Mouse (Mus musculus) CH12F3 (cell line): ENCODE data around the gene Ruvbl2.
"Not testable (repeated sequence)": the region's sequence is repeated elsewhere in the genome, so short reads cannot be mapped to it uniquely, and the experiment has no call there.

Experiments used
- in situ Hi-C: fragments of 300-500 bp; cut with MboI; formaldehyde crosslinking; loops from 2 replicates; pipeline ENCODE4 v1.14.3; 2020; ENCODE audit warnings: low sequenced_read_pairs

The Ruvbl2 gene

GRCm38 (mm10) chr7:45405091-45406075 lies 32.5 kb downstream of the Ruvbl2 start, which contains the start of gene Kcna7:
TSS of gene Kcna7 (plus strand) at chr7:45405653.
- in situ Hi-C loops = no loop called here

GRCm38 (mm10) chr7:45403532-45404261 lies 34.2 kb downstream of the Ruvbl2 start:
- in situ Hi-C loops = no loop called here

- in situ Hi-C loops = no loop called here
Measured at GRCm38 (mm10) chr7:45401521-45402085, 36.3 kb downstream of the Ruvbl2 start.

GRCm38 (mm10) chr7:45396787-45397186 lies 41.1 kb downstream of the Ruvbl2 start:
- in situ Hi-C loops = no loop called here

GRCm38 (mm10) chr7:45396337-45396775 lies 41.5 kb downstream of the Ruvbl2 start:
- in situ Hi-C loops = not testable (repeated sequence)

- in situ Hi-C loops = no loop called here
Measured at GRCm38 (mm10) chr7:45395578-45396336, 42.1 kb downstream of the Ruvbl2 start, which contains the start of gene Snrnp70. TSS of gene Snrnp70 (minus strand) at chr7:45395742.

GRCm38 (mm10) chr7:45395129-45395541 lies 42.8 kb downstream of the Ruvbl2 start:
- in situ Hi-C loops = no loop called here

- in situ Hi-C loops = no loop called here
Measured at GRCm38 (mm10) chr7:45386077-45386476, 51.8 kb downstream of the Ruvbl2 start.

GRCm38 (mm10) chr7:45376057-45376456 lies 61.8 kb downstream of the Ruvbl2 start:
- in situ Hi-C loops = no loop called here

- in situ Hi-C loops = no loop called here
Measured at GRCm38 (mm10) chr7:45374620-45375019, 63.3 kb downstream of the Ruvbl2 start.

- in situ Hi-C loops = no loop called here
Measured at GRCm38 (mm10) chr7:45372371-45372770, 65.5 kb downstream of the Ruvbl2 start.
